Mouse (Mus musculus): ENCODE measurements around the gene Zfp13.

GRCm38 (mm10) chr17:23564368-23564715 is 34.9 kb downstream of the Zfp13 start:
- TF ChIP-seq CTCF (IDR thresholded peaks at IDR 0.05; ENCODE audit: low read depth, low read length) (no peak), EP300 (IDR thresholded peaks at IDR 0.05; ENCODE audit: insufficient read depth, low read depth, low read length) (no peak), POLR2A (IDR thresholded peaks at IDR 0.05; ENCODE audit: insufficient read depth, low read length) (no peak)
